Mouse (Mus musculus) hindbrain, embryonic 15.5 days (tissue): ENCODE results near the gene Cxcr6. TPM values are rescaled to one million over a fixed set of nuclear protein-coding genes. Genes with fewer than 3 reads are reported as not detected.
"Not testable (repeated sequence)": the region's sequence is repeated elsewhere in the genome, so short reads cannot be mapped to it uniquely, and the experiment has no call there.

Experiments used
- ATAC-seq: fragments of 200-750 bp; cut with Nextera tagmentation; 2 replicates; pipeline ENCODE4 v1.8.0; 2017; ENCODE audit warnings: low read depth, moderate number of reproducible peaks, moderate TSS enrichment; ENCODE audit not compliant: low FRiP score
- H3K27ac ChIP-seq: fragments of 300-500 bp; sonication (generic); replicated peaks from 2 replicates; pipeline ENCODE4 v1.5.1; 2015; ENCODE audit warnings: mild to moderate bottlenecking, inconsistent platforms
- H3K27me3 ChIP-seq: fragments of 300-500 bp; sonication (generic); 2 replicates; pipeline ENCODE4 v1.6.1; 2015; ENCODE audit warnings: control low read depth, inconsistent platforms
- H3K36me3 ChIP-seq: fragments of 300-500 bp; sonication (generic); 2 replicates; pipeline ENCODE4 v1.6.1; 2015; ENCODE audit warnings: control low read depth, inconsistent platforms
- H3K4me1 ChIP-seq: fragments of 300-500 bp; sonication (generic); replicated peaks from 2 replicates; pipeline ENCODE4 v1.6.1; 2015; ENCODE audit warnings: control low read depth, inconsistent platforms
- H3K4me2 ChIP-seq: fragments of 300-500 bp; sonication (generic); 2 replicates; pipeline ENCODE4 v1.6.1; 2015; ENCODE audit warnings: moderate library complexity, mild to moderate bottlenecking, inconsistent platforms
- H3K4me3 ChIP-seq: fragments of 300-500 bp; sonication (generic); 2 replicates; pipeline ENCODE4 v1.5.1; 2015; ENCODE audit warnings: mild to moderate bottlenecking, inconsistent platforms
- H3K9ac ChIP-seq: fragments of 300-500 bp; sonication (generic); 2 replicates; pipeline ENCODE4 v1.6.1; 2015; ENCODE audit warnings: inconsistent platforms
- H3K9me3 ChIP-seq: fragments of 300-500 bp; sonication (generic); 2 replicates; pipeline ENCODE4 v1.6.1; 2016; ENCODE audit warnings: control low read depth, inconsistent platforms
- WGBS: fragments of 180-500 bp; shearing (Covaris S2); methylation state at CpG from one replicate; pipeline ENCODE4 v1.1.7; 2015; 5-methylcytosine and 5-hydroxymethylcytosine counted together
- polyA plus RNA-seq: library from polyadenylated mRNA; unstranded; fragments of >200 nt; fragmentation: Nextera tagmentation; extraction: Ambion mirVana; gene quantifications from 2 replicates; pipeline ENCODE4 v1.2.1, GENCODE M21; 2015

Gene Cxcr6
- 0.24 and 0.25 TPM in 2 replicates for polyA plus RNA-seq

DNA sequence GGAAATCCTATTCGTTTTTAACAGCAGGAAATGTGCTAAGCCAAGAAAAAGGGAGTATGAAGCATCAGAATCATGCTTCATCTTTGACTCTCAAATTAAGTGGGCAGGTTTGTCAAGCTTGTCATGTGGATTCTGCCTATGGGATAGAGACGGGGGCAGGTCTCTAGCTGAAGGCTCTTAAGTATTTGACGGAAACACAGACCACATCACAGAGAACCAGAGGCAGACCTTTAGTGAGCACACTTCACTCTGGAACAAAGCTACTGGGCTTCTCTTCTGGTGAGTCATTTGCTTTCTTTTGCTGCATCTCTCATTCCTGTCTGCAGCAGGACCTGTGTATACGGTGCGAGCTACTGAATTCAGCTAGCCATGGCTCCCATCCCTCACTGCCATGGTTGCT lies at the start of gene Cxcr6:
Gene Cxcr6 (plus strand): TSS at position 209 of the 400 bp plus-strand sequence.
- H3K9ac ChIP-seq, result no peak within 1 kb of the TSS
- 0 out of 2 replicates have a peak, but pooled peaks cover 2% of the 10 kb centered on the region for H3K36me3 ChIP-seq
- no peak within 1 kb of the TSS for H3K4me3 ChIP-seq
- ATAC-seq, result no peak
- H3K9me3 ChIP-seq, result no peaks in the 10 kb centered on the region
- no peak within 1 kb of the TSS for H3K27ac ChIP-seq
- H3K27me3 ChIP-seq, result no peaks in the 10 kb centered on the region
- 95% methylated on average over 5 of the region's 5 CpGs for WGBS
- no peaks in the 10 kb centered on the region for H3K4me1 ChIP-seq
- no peak within 1 kb of the TSS for H3K4me2 ChIP-seq

DNA sequence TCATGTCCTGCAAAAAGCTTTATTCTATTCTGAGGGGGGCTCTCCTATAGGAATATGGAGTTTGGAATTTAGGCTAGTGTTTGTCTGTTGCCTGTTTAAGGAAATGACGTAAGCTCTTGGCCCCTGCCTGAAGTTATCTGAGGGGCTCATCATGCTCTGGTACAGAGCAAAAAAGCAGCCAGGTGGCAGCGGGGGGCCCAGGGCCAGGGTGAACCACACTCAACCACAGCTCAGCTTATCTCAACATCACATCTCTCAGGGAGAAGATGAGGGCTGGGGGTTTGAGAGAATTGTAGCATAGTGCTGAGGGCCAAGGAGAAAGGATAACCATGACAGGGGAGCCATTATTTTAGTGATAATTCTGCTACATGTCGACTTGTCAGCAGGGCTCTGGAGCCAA lies 49.5 kb upstream of the Cxcr6 start:
- no peaks in the 10 kb centered on the region for H3K9me3 ChIP-seq
- no peak for ATAC-seq
- no peaks in the 10 kb centered on the region for H3K27me3 ChIP-seq
- H3K9ac ChIP-seq, result no peak overlapping the region
- no peaks in the 10 kb centered on the region for H3K4me1 ChIP-seq
- no peak overlapping the region for H3K4me3 ChIP-seq
- no peaks in the 10 kb centered on the region for H3K36me3 ChIP-seq
- no peak overlapping the region for H3K4me2 ChIP-seq
- no peak overlapping the region for H3K27ac ChIP-seq
- WGBS, result 94% methylated on average over 3 of the region's 3 CpGs

DNA sequence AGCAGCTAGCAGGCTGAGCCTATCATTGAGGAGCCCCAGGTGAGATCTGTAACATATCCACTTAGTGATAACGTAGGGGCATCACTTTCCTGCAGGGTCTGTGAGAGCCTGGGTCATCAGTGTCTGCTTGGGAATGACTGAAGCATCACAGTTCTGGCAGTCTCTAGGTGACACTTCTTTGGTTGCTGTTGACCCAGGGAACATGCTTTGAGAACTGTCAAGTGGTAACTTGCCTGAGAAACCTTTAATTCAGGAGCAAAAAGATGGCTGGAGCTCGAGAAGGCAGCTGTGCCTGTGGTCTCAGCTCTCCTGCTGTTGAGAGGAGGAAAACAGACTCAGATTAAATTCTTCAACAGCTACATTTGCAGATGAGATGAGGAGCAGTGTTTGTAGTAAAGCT lies 48.9 kb upstream of the Cxcr6 start:
- no peak for ATAC-seq
- H3K27me3 ChIP-seq, result no peaks in the 10 kb centered on the region
- H3K4me1 ChIP-seq, result no peaks in the 10 kb centered on the region
- WGBS, result 68% methylated on average over 2 of the region's 2 CpGs
- no peak overlapping the region for H3K4me2 ChIP-seq
- no peaks in the 10 kb centered on the region for H3K36me3 ChIP-seq
- no peak overlapping the region for H3K4me3 ChIP-seq
- no peaks in the 10 kb centered on the region for H3K9me3 ChIP-seq
- no peak overlapping the region for H3K27ac ChIP-seq
- no peak overlapping the region for H3K9ac ChIP-seq

DNA sequence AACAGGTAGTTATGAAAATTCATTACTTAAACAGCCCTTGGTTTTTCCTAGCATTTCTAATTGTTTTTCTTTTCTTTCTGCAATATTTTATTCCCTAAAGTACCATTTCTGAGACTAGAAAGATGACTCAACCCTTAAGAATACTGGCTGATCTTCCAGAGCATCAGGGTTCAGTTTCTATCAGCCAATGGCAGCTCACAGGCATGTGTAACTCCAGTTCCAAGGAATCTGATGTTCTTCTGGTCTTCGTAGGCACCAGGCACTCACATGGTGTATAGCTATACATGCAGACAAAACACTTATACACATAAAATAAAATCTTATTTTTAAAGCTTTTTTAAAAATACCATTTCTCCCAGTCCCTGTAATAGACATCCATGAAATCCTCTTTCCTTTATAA lies 48.1 kb upstream of the Cxcr6 start:
- H3K27ac ChIP-seq, result no peak overlapping the region
- no peak overlapping the region for H3K4me2 ChIP-seq
- no peaks in the 10 kb centered on the region for H3K27me3 ChIP-seq
- 87% methylated on average over 1 of the region's 1 CpGs for WGBS
- H3K9me3 ChIP-seq, result no peaks in the 10 kb centered on the region
- H3K4me3 ChIP-seq, result no peak overlapping the region
- H3K9ac ChIP-seq, result no peak overlapping the region
- ATAC-seq, result no peak
- H3K4me1 ChIP-seq, result no peaks in the 10 kb centered on the region
- H3K36me3 ChIP-seq, result no peaks in the 10 kb centered on the region

DNA sequence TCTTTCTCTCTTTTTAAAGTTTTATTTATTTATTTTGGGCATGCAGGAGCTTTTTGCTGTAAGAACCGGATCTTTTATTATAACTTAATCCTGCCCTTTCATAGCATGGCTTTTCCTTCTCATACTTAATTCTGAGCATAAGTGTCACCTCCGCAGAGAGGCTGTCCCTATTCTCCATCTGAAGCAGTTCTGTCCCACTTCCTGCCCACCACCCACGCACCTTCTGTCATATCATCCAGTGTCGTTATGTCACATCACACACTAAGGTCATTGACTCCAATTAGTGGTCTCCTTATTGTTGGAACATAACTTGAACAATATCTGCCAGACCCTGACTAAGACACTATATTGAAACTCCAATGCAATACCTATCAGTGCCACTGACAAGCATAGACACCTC lies 47.6 kb upstream of the Cxcr6 start:
- 84% methylated on average over 4 of the region's 4 CpGs for WGBS
- no peak for ATAC-seq
- no peak overlapping the region for H3K4me3 ChIP-seq
- H3K9me3 ChIP-seq, result no peaks in the 10 kb centered on the region
- H3K27ac ChIP-seq, result no peak overlapping the region
- no peaks in the 10 kb centered on the region for H3K27me3 ChIP-seq
- H3K4me2 ChIP-seq, result no peak overlapping the region
- no peaks in the 10 kb centered on the region for H3K36me3 ChIP-seq
- no peaks in the 10 kb centered on the region for H3K4me1 ChIP-seq
- H3K9ac ChIP-seq, result no peak overlapping the region

DNA sequence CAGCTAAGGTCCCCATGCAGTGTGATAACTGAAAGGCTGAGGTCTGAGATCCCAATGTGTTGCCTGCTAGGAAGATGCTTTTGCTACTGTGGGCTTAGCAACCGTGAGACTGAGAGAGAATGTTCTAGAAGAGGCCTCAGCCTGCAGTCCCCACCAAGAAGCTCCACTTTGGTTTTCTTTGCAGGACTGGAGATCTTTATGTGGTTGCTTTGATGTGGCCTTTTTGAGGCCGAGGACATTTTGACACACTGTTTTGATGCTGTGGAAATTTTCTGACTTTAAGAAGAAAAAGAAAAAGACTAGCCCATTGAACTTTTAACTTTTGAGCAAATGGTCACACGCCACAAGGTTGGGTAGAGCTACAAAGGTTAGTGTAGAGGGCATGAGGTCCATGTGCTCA lies 45.5 kb upstream of the Cxcr6 start:
- Histone ChIP-seq H3K9ac (no peak overlapping the region), H3K36me3 (no peaks in the 10 kb centered on the region), H3K9me3 (no peaks in the 10 kb centered on the region), H3K4me1 (no peaks in the 10 kb centered on the region), H3K4me3 (no peak overlapping the region), H3K27ac (no peak overlapping the region), H3K4me2 (no peak overlapping the region), H3K27me3 (no peaks in the 10 kb centered on the region)
- ATAC-seq, result no peak
- WGBS, result 87% methylated on average over 3 of the region's 3 CpGs

DNA sequence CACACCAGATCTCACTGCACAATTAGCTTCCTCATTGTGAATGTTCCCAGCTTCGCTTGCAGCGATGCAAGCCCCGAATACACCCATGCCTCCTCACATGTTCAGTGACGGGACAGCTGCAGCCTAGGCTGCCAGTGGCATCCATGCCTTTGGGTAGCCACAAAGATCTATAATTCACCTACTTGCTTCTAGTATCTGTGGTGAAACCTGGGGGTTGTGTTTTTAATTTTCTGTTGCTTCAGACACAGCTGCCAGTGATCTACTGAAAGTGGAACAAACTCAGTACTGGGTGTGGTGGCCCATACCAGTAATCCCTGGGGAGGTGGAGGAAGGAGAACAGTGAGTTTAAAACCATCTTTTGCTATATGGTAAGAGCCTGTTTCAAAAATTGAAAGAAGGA lies 43.4 kb upstream of the Cxcr6 start:
- no peaks in the 10 kb centered on the region for H3K4me1 ChIP-seq
- no peak overlapping the region for H3K27ac ChIP-seq
- H3K9me3 ChIP-seq, result no peaks in the 10 kb centered on the region
- no peak for ATAC-seq
- H3K9ac ChIP-seq, result no peak overlapping the region
- no peak overlapping the region for H3K4me2 ChIP-seq
- no peaks in the 10 kb centered on the region for H3K36me3 ChIP-seq
- WGBS, result 87% methylated on average over 4 of the region's 4 CpGs
- no peak overlapping the region for H3K4me3 ChIP-seq
- H3K27me3 ChIP-seq, result no peaks in the 10 kb centered on the region

DNA sequence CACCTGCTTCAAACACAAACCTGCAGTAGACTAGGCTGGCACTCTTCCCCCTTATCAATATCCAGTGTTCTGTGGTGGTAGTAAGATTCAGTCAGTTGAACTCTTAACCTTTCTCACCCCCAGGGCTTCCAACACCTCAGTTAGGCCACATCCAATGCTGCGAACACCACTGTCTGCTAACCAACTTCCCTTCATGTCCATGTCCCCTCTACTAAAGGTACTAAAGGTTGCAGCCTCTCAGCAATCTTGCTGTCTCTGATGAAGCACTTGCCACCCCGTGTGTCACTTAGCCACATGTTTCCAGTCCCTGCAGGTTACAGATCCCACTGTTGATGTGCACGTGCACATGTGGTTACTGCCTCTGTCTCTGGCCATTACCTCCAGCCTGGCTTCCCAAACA lies 42.5 kb upstream of the Cxcr6 start:
- Histone ChIP-seq H3K27ac (no peak overlapping the region), H3K4me3 (no peak overlapping the region), H3K9ac (no peak overlapping the region), H3K9me3 (no peaks in the 10 kb centered on the region), H3K4me1 (no peaks in the 10 kb centered on the region), H3K27me3 (no peaks in the 10 kb centered on the region), H3K4me2 (no peak overlapping the region), H3K36me3 (no peaks in the 10 kb centered on the region)
- WGBS, result 89% methylated on average over 3 of the region's 3 CpGs
- no peak for ATAC-seq

DNA sequence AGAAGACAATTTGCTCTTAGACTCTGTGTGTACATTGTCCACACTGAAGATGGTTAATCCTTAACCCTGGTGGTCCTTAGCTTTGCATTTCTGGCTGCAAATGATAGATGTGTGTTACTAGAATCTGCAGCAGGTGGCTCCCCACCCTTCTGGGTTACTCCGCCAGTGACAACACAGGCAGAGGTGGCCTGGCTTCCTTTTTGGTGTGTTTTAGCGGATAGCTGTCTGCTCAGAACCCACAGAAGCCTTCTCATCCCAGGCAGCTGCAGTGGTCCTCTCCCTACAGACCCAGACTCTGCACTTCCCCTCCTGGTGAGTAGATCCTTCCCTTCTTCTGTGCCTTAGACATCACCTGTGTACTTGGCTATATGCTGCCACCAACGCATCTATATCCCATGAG lies 39.3 kb upstream of the Cxcr6 start:
- H3K4me3 ChIP-seq, result no peak overlapping the region
- no peak overlapping the region for H3K9ac ChIP-seq
- H3K36me3 ChIP-seq, result no peaks in the 10 kb centered on the region
- no peak overlapping the region for H3K4me2 ChIP-seq
- no peaks in the 10 kb centered on the region for H3K27me3 ChIP-seq
- no peaks in the 10 kb centered on the region for H3K4me1 ChIP-seq
- ATAC-seq, result no peak
- H3K27ac ChIP-seq, result no peak overlapping the region
- no peaks in the 10 kb centered on the region for H3K9me3 ChIP-seq
- WGBS, result 93% methylated on average over 3 of the region's 3 CpGs

DNA sequence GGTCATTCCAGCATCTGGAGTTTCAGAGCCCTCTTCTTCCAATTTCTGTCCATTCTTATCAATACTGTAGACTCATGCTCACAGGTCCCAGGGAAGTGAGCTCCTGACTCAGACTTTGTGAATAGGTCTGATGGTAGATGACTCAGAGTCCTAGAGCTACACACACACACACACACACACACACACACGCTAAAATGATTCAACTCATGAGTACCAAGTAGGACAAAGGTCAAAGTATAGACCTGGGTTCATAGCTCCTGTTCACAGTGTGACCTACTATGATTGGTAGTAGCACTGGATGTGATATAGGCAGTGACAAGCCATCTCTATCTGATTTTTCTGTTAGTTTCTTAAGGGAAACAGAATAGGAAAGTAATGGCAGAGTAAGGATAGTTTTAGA lies 37.8 kb upstream of the Cxcr6 start:
- Histone ChIP-seq H3K27ac (no peak overlapping the region), H3K27me3 (no peaks in the 10 kb centered on the region), H3K9me3 (no peaks in the 10 kb centered on the region), H3K9ac (no peak overlapping the region), H3K4me2 (no peak overlapping the region), H3K4me3 (no peak overlapping the region), H3K4me1 (no peaks in the 10 kb centered on the region), H3K36me3 (no peaks in the 10 kb centered on the region)
- 80% methylated on average over 1 of the region's 1 CpGs for WGBS
- ATAC-seq, result no peak

DNA sequence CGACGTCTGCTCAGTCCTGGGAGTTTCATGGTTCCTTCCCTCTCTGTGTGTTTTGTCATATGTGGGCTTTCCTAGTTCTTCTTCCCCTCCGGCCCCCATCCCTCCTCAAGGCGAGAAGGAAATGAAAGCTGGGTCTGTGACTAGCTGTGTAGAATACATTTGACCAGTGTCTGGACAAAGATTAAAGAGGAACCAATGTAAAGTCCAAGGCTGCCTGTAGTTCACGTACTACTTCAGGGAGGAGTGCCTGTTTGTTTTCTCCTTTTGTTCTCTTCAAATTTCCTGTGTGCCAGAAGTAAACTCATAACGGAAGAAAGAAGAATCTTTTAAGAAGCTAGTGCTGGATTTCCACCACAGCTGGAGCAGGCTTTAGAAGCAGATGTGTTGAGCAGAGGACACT lies 36.7 kb upstream of the Cxcr6 start:
- no peak overlapping the region for H3K27ac ChIP-seq
- no peaks in the 10 kb centered on the region for H3K4me1 ChIP-seq
- no peaks in the 10 kb centered on the region for H3K27me3 ChIP-seq
- H3K9me3 ChIP-seq, result no peaks in the 10 kb centered on the region
- no peak for ATAC-seq
- H3K4me2 ChIP-seq, result no peak overlapping the region
- H3K9ac ChIP-seq, result no peak overlapping the region
- H3K36me3 ChIP-seq, result no peaks in the 10 kb centered on the region
- H3K4me3 ChIP-seq, result no peak overlapping the region
- 77% methylated on average over 6 of the region's 6 CpGs for WGBS

DNA sequence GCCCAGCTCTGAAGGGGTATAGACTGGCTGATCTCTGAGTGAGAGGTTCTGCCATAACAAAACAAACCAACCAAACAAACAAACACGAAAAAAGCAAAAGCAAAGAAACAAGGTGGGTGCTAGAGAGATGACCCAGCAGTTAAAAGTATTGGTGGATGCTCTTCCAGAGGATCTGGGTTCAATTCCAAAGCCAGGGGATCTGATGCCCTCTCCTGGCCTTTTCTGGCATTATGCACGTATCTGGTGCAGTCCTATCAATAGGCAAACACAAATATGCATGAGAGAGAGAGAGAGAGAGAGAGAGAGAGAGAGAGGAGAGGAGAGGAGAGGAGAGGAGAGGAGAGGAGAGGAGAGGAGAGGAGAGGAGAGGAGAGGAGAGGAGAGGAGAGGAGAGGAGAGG lies 33.0 kb upstream of the Cxcr6 start:
- 40% methylated on average over 2 of the region's 2 CpGs for WGBS
- not testable (repeated sequence) for H3K4me3 ChIP-seq, ATAC-seq, H3K4me2 ChIP-seq, H3K27ac ChIP-seq, H3K9me3 ChIP-seq, H3K27me3 ChIP-seq, H3K4me1 ChIP-seq, H3K9ac ChIP-seq, H3K36me3 ChIP-seq

DNA sequence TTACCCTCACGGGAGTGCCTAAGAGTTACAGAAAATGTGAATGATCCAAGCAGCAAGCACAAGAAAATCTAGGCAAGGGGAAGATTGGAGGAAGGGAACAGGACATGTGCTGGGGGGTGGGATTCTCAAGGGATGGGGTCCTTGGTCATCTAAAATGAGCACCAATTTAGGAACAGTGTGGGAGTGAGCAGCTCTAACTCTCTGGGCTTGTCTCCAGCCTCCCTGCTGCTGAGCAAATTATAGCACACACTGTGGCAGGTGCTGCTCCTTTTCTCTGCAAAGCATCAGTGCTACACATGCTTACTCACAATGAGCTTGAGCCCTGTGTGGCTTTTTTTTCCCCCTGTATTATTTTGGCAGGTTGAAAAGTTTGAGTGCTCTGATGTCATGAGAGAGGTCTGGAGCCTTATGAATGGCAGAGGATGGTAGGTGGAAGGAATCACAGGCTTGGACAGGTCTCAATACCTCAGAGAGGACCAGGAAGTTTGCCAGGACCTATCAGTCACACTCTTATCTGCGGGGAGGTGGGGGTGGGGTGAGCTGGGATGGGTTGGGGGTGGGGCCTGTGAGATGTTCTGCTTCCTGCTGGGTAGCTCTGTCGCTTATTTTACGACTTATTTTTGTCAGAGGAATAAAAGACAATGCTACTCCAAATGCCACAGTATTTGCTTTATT lies 17.3 kb upstream of the Cxcr6 start:
- H3K9ac ChIP-seq, result no peak overlapping the region
- H3K4me2 ChIP-seq, result no peak overlapping the region
- H3K36me3 ChIP-seq, result peaks cover 16% of the 10 kb centered on the region; the same call in 1 of the 2 replicates
- WGBS, result 73% methylated on average over 4 of the region's 4 CpGs
- H3K4me1 ChIP-seq, result no peaks in the 10 kb centered on the region
- no peaks in the 10 kb centered on the region for H3K27me3 ChIP-seq
- no peak overlapping the region for H3K4me3 ChIP-seq
- ATAC-seq, result no peak
- H3K27ac ChIP-seq, result no peak overlapping the region
- peaks cover 2% of the 10 kb centered on the region; the same call in 1 of the 2 replicates for H3K9me3 ChIP-seq
